Mouse (Mus musculus): Measurements from ENCODE around the gene Krt35. TPM values are rescaled to one million over a fixed set of nuclear protein-coding genes. Genes with fewer than 3 reads are reported as not detected.
A peak's percentile ranks its signal among the peaks of the same experiment; 100 is the strongest.

Krt35 gene
- not detected for total RNA-seq (2021)

GRCm38 (mm10) chr11:100096141-100096540 is at the start of gene Krt35:
Gene Krt35, minus strand, starts transcription at chr11:100096241.
- no peak for DNase-seq (ENCODE audit: extremely low spot score in 1 of 2, low spot score in 1 of 2)

GRCm38 (mm10) chr11:100145104-100145503 is 49.1 kb upstream of the Krt35 start:
- no peak for DNase-seq (ENCODE audit: extremely low spot score in 1 of 2, low spot score in 1 of 2)

- no peak for DNase-seq (ENCODE audit: extremely low spot score in 1 of 2, low spot score in 1 of 2)
These were observed 44.9 kb upstream of the Krt35 start for GRCm38 (mm10) chr11:100140966-100141365.

- DNase-seq (ENCODE audit: extremely low spot score in 1 of 2, low spot score in 1 of 2), result no peak
These were observed 43.4 kb upstream of the Krt35 start for GRCm38 (mm10) chr11:100139391-100139790.

GRCm38 (mm10) chr11:100138809-100139208 is 42.8 kb upstream of the Krt35 start:
- no peak for DNase-seq (ENCODE audit: extremely low spot score in 1 of 2, low spot score in 1 of 2)

GRCm38 (mm10) chr11:100137693-100138092 is 41.7 kb upstream of the Krt35 start:
- peak in 1 of 2 experiments; percentile 5 for DNase-seq (ENCODE audit: extremely low spot score in 1 of 2, low spot score in 1 of 2)

GRCm38 (mm10) chr11:100136559-100136958 is 40.5 kb upstream of the Krt35 start:
- DNase-seq (ENCODE audit: extremely low spot score in 1 of 2, low spot score in 1 of 2), result no peak

- DNase-seq (ENCODE audit: extremely low spot score in 1 of 2, low spot score in 1 of 2), result no peak
These were observed 39.7 kb upstream of the Krt35 start, which contains the start of gene Krt15 for GRCm38 (mm10) chr11:100135731-100136130. Gene Krt15, minus strand, starts transcription at chr11:100135928.

- no peak for DNase-seq (ENCODE audit: extremely low spot score in 1 of 2, low spot score in 1 of 2)
These were observed 28.9 kb upstream of the Krt35 start for GRCm38 (mm10) chr11:100124901-100125300.

- no peak for DNase-seq (ENCODE audit: extremely low spot score in 1 of 2, low spot score in 1 of 2)
These were observed 25.4 kb upstream of the Krt35 start, which contains the start of gene Krt13 for GRCm38 (mm10) chr11:100121466-100121865. Gene Krt13, minus strand, starts transcription at chr11:100121566.

- DNase-seq (ENCODE audit: extremely low spot score in 1 of 2, low spot score in 1 of 2), result no peak
These were observed 24.3 kb upstream of the Krt35 start for GRCm38 (mm10) chr11:100120331-100120730.

GRCm38 (mm10) chr11:100113742-100114029 is 17.6 kb upstream of the Krt35 start:
- no peak for DNase-seq (ENCODE audit: extremely low spot score in 1 of 2, low spot score in 1 of 2)

GRCm38 (mm10) chr11:100112935-100113741 is 17.1 kb upstream of the Krt35 start:
- no peak for DNase-seq (ENCODE audit: extremely low spot score in 1 of 2, low spot score in 1 of 2)

GRCm38 (mm10) chr11:100105576-100106122 is 9.6 kb upstream of the Krt35 start, which contains the start of gene Krt36:
Gene Krt36, minus strand, starts transcription at chr11:100105626.
- DNase-seq (ENCODE audit: extremely low spot score in 1 of 2, low spot score in 1 of 2), result no peak

GRCm38 (mm10) chr11:100102693-100103429 is 6.8 kb upstream of the Krt35 start:
- DNase-seq (ENCODE audit: extremely low spot score in 1 of 2, low spot score in 1 of 2), result no peak

GRCm38 (mm10) chr11:100100391-100100790 is 4.3 kb upstream of the Krt35 start:
- DNase-seq (ENCODE audit: extremely low spot score in 1 of 2, low spot score in 1 of 2), result no peak

- DNase-seq (ENCODE audit: extremely low spot score in 1 of 2, low spot score in 1 of 2), result no peak
These were observed 1.8 kb upstream of the Krt35 start for GRCm38 (mm10) chr11:100097819-100098218.

- no peak for DNase-seq (ENCODE audit: extremely low spot score in 1 of 2, low spot score in 1 of 2)
These were observed 7.5 kb downstream of the Krt35 start for GRCm38 (mm10) chr11:100088378-100089025.

- DNase-seq (ENCODE audit: extremely low spot score in 1 of 2, low spot score in 1 of 2), result no peak
These were observed 8.2 kb downstream of the Krt35 start, which contains the start of gene Krt32 for GRCm38 (mm10) chr11:100087861-100088260. Gene Krt32, minus strand, starts transcription at chr11:100088226.

GRCm38 (mm10) chr11:100073873-100074272 is 22.2 kb downstream of the Krt35 start:
- DNase-seq (ENCODE audit: extremely low spot score in 1 of 2, low spot score in 1 of 2), result no peak
